Mouse (Mus musculus): ENCODE measurements around the gene Krt18. TPM values are rescaled to one million over a fixed set of nuclear protein-coding genes. Genes with fewer than 3 reads are reported as not detected.
A peak's percentile ranks its signal among the peaks of the same experiment; 100 is the strongest.

Krt18 gene
- polyA plus RNA-seq, 1 experiment from 2014 or later = 1.9 TPM

GRCm38 (mm10) chr15:102041951-102042350 is 14.0 kb downstream of the Krt18 start:
- 64% methylated on average over 7 of the region's 7 CpGs for WGBS
- ATAC-seq (ENCODE audit: low FRiP score) = no peak

GRCm38 (mm10) chr15:102044745-102045144 is 16.8 kb downstream of the Krt18 start:
- Histone ChIP-seq H3K27me3 (replicated peaks) (no peaks in the 10 kb centered on the region), H3K4me1 (no peaks in the 10 kb centered on the region), H3K36me3 (no peaks in the 10 kb centered on the region), H3K27ac (replicated peaks) (no peak overlapping the region), H3K4me2 (no peak overlapping the region), H3K9me3 (replicated peaks) (no peaks in the 10 kb centered on the region), H3K4me3 (replicated peaks) (no peak overlapping the region), H3K9ac (replicated peaks) (no peak overlapping the region)
- no peak for ATAC-seq (ENCODE audit: low FRiP score)
- WGBS = 85% methylated on average over 3 of the region's 3 CpGs

More at GRCm38 (mm10) chr15:102041951-102042350, 14.0 kb downstream of the Krt18 start:
- no peaks in the 10 kb centered on the region for H3K27me3 ChIP-seq (replicated peaks)
- H3K4me1 ChIP-seq = no peaks in the 10 kb centered on the region
- no peak overlapping the region; the same call in 1 of the 2 replicates for H3K4me2 ChIP-seq
- H3K36me3 ChIP-seq = no peaks in the 10 kb centered on the region
- H3K4me3 ChIP-seq (replicated peaks) = no peak overlapping the region
- no peaks in the 10 kb centered on the region for H3K9me3 ChIP-seq (replicated peaks)
- H3K27ac ChIP-seq (replicated peaks) = no peak overlapping the region
- H3K9ac ChIP-seq (replicated peaks) = no peak overlapping the region

- Histone ChIP-seq H3K27ac (replicated peaks) (no peak overlapping the region), H3K36me3 (no peaks in the 10 kb centered on the region), H3K27me3 (replicated peaks) (no peaks in the 10 kb centered on the region), H3K9me3 (replicated peaks) (no peaks in the 10 kb centered on the region), H3K9ac (replicated peaks) (no peak overlapping the region), H3K4me3 (replicated peaks) (no peak overlapping the region), H3K4me1 (no peaks in the 10 kb centered on the region), H3K4me2 (no peak overlapping the region)
- 91% methylated on average over 10 of the region's 10 CpGs for WGBS
- ATAC-seq (ENCODE audit: low FRiP score) = no peak
Observed at GRCm38 (mm10) chr15:102045691-102046090, 17.7 kb downstream of the Krt18 start.

- Histone ChIP-seq H3K4me2 (no peak overlapping the region), H3K9me3 (replicated peaks) (no peaks in the 10 kb centered on the region), H3K27me3 (replicated peaks) (no peaks in the 10 kb centered on the region), H3K9ac (replicated peaks) (no peak overlapping the region), H3K4me3 (replicated peaks) (no peak overlapping the region), H3K36me3 (no peaks in the 10 kb centered on the region), H3K4me1 (peaks cover 6% of the 10 kb centered on the region), H3K27ac (replicated peaks) (no peak overlapping the region)
- WGBS = 90% methylated on average over 6 of the region's 6 CpGs
- no peak for ATAC-seq (ENCODE audit: low FRiP score)
Observed at GRCm38 (mm10) chr15:102048006-102048405, 20.0 kb downstream of the Krt18 start.

GRCm38 (mm10) chr15:102049871-102050270 is 21.9 kb downstream of the Krt18 start:
- no peak overlapping the region for H3K4me3 ChIP-seq (replicated peaks)
- no peak overlapping the region for H3K4me2 ChIP-seq
- H3K27ac ChIP-seq (replicated peaks) = no peak overlapping the region
- no peaks in the 10 kb centered on the region for H3K27me3 ChIP-seq (replicated peaks)
- no peaks in the 10 kb centered on the region for H3K9me3 ChIP-seq (replicated peaks)
- no peaks in the 10 kb centered on the region for H3K36me3 ChIP-seq
- H3K4me1 ChIP-seq = peaks cover 6% of the 10 kb centered on the region
- ATAC-seq (ENCODE audit: low FRiP score) = no peak
- H3K9ac ChIP-seq (replicated peaks) = no peak overlapping the region

GRCm38 (mm10) chr15:102051920-102052683 is 24.1 kb downstream of the Krt18 start:
- Histone ChIP-seq H3K27me3 (replicated peaks) (no peaks in the 10 kb centered on the region), H3K9me3 (replicated peaks) (no peaks in the 10 kb centered on the region), H3K4me1 (peaks cover 6% of the 10 kb centered on the region), H3K27ac (replicated peaks) (peak overlapping the region; percentile 86), H3K4me3 (replicated peaks) (peak overlapping the region; percentile 55), H3K36me3 (no peaks in the 10 kb centered on the region), H3K4me2 (peak overlapping the region; percentile 81), H3K9ac (replicated peaks) (peak overlapping the region; percentile 69)
- WGBS = under 1% methylated on average over 26 of the region's 33 CpGs
- peak; percentile 90 for ATAC-seq (ENCODE audit: low FRiP score)

GRCm38 (mm10) chr15:102056495-102057174 is 28.7 kb downstream of the Krt18 start:
- no peak overlapping the region for H3K9ac ChIP-seq (replicated peaks)
- H3K27ac ChIP-seq (replicated peaks) = no peak overlapping the region
- no peaks in the 10 kb centered on the region for H3K36me3 ChIP-seq
- peaks cover 6% of the 10 kb centered on the region for H3K4me1 ChIP-seq
- ATAC-seq (ENCODE audit: low FRiP score) = no peak
- 92% methylated on average over 15 of the region's 15 CpGs for WGBS
- H3K4me2 ChIP-seq = no peak overlapping the region
- no peak overlapping the region for H3K4me3 ChIP-seq (replicated peaks)
- no peaks in the 10 kb centered on the region for H3K9me3 ChIP-seq (replicated peaks)
- no peaks in the 10 kb centered on the region for H3K27me3 ChIP-seq (replicated peaks)

GRCm38 (mm10) chr15:102065661-102066325 is 37.8 kb downstream of the Krt18 start:
- Histone ChIP-seq H3K4me1 (peaks cover 3% of the 10 kb centered on the region; the same call in 1 of the 2 replicates), H3K27me3 (replicated peaks) (peaks cover 19% of the 10 kb centered on the region), H3K27ac (replicated peaks) (no peak overlapping the region), H3K9me3 (replicated peaks) (no peaks in the 10 kb centered on the region), H3K36me3 (no peaks in the 10 kb centered on the region), H3K4me2 (no peak overlapping the region), H3K4me3 (replicated peaks) (no peak overlapping the region), H3K9ac (replicated peaks) (no peak overlapping the region)
- ATAC-seq (ENCODE audit: low FRiP score) = peak; percentile 89
- 6% methylated on average over 20 of the region's 20 CpGs for WGBS

- Histone ChIP-seq H3K9ac (replicated peaks) (no peak overlapping the region), H3K27ac (replicated peaks) (no peak overlapping the region), H3K27me3 (replicated peaks) (peaks cover 19% of the 10 kb centered on the region), H3K9me3 (replicated peaks) (no peaks in the 10 kb centered on the region), H3K36me3 (no peaks in the 10 kb centered on the region), H3K4me2 (no peak overlapping the region), H3K4me1 (peaks cover 18% of the 10 kb centered on the region), H3K4me3 (replicated peaks) (no peak overlapping the region)
- WGBS = 74% methylated on average over 13 of the region's 13 CpGs
- ATAC-seq (ENCODE audit: low FRiP score) = no peak
Observed at GRCm38 (mm10) chr15:102070476-102071467, 42.8 kb downstream of the Krt18 start.

GRCm38 (mm10) chr15:102072963-102073558 is 45.1 kb downstream of the Krt18 start:
- ATAC-seq (ENCODE audit: low FRiP score) = peak; percentile 30
- H3K9ac ChIP-seq (replicated peaks) = peak overlapping the region; percentile 38
- peak overlapping the region; percentile 95 for H3K4me3 ChIP-seq (replicated peaks)
- H3K4me2 ChIP-seq = peak overlapping the region; percentile 79
- H3K36me3 ChIP-seq = no peaks in the 10 kb centered on the region
- H3K27ac ChIP-seq (replicated peaks) = peak overlapping the region; percentile 99
- H3K27me3 ChIP-seq (replicated peaks) = 0 out of 2 replicates have a peak, but pooled peaks cover 3% of the 10 kb centered on the region
- peaks cover 25% of the 10 kb centered on the region for H3K4me1 ChIP-seq
- no peaks in the 10 kb centered on the region for H3K9me3 ChIP-seq (replicated peaks)
- 12% methylated on average over 6 of the region's 6 CpGs for WGBS
